Mouse (Mus musculus): Measurements from ENCODE around the gene Dab2.

DNA sequence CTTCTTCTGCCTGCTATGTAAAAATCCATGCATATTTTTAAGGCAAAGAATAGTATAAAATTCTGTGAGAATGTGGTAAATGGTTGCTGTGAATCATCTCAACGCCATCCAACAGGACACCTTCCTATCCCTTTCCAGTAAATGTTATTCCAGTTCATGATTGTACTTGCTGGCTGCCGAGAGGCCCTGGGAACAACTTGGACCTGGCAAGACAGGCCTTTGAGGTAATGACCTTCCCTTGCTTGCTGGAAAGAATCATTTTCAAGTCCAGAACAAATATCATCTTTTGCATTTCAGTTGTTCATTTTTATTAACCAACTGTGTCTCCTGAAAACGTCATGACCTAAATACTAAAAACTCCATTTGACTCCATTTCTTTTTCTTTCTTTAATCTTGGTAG, 862 bp upstream of the Dab2 start:
- TF ChIP-seq POLR2A (IDR thresholded peaks at IDR 0.05; ENCODE audit: borderline replicate concordance, extremely low read depth, insufficient read depth, insufficient read length, poor library complexity, severe bottlenecking) = no peak
- no peak for TF ChIP-seq CTCF (IDR thresholded peaks at IDR 0.05; ENCODE audit: borderline replicate concordance, extremely low read depth, insufficient read depth, insufficient read length)

All from brain, embryonic 14.5 days (tissue).